Mouse (Mus musculus) liver, adult 2 months (tissue): Measurements from ENCODE around the gene Gm17662. TPM values are rescaled to one million over a fixed set of nuclear protein-coding genes. Genes with fewer than 3 reads are reported as not detected.

Experiments used
- DNase-seq: peaks from one replicate; pipeline ENCODE4 v3.0.0-alpha.2; 2011; ENCODE audit warnings: low read depth, low spot score; ENCODE audit errors: extremely low read depth
- H3K27ac ChIP-seq: fragments of 200-500 bp; replicated peaks from 2 replicates; pipeline ENCODE4 v1.5.1; 2012; ENCODE audit warnings: low read depth, mild to moderate bottlenecking, control low read depth, inconsistent platforms, low read length; ENCODE audit not compliant: insufficient read depth
- H3K27me3 ChIP-seq: fragments of 200-500 bp; 2 replicates; pipeline ENCODE4 v1.6.1; 2012; ENCODE audit warnings: mild to moderate bottlenecking, moderate library complexity, low read length, inconsistent platforms; ENCODE audit not compliant: control insufficient read depth, insufficient read depth
- H3K36me3 ChIP-seq: fragments of 200-500 bp; 2 replicates; pipeline ENCODE4 v1.6.1; 2012; ENCODE audit warnings: low read length, inconsistent platforms; ENCODE audit not compliant: control insufficient read depth, insufficient read depth
- H3K4me1 ChIP-seq: fragments of 200-500 bp; 2 replicates; pipeline ENCODE4 v1.6.1; 2011; ENCODE audit warnings: low read length; ENCODE audit not compliant: control insufficient read depth, insufficient read depth
- H3K4me3 ChIP-seq: fragments of 200-500 bp; 2 replicates; pipeline ENCODE4 v1.5.1; 2011; ENCODE audit warnings: low read depth, mild to moderate bottlenecking, control low read depth, low read length, moderate library complexity; ENCODE audit not compliant: insufficient read depth
- H3K79me2 ChIP-seq: fragments of 200-500 bp; 2 replicates; pipeline ENCODE4 v1.6.1; 2012; ENCODE audit warnings: inconsistent platforms, mild to moderate bottlenecking, low read length, moderate library complexity; ENCODE audit not compliant: control insufficient read depth, insufficient read depth
- H3K9ac ChIP-seq: fragments of 200-500 bp; 2 replicates; pipeline ENCODE4 v1.6.1; 2012; ENCODE audit warnings: low read depth, mild to moderate bottlenecking, control low read depth, inconsistent platforms, low read length
- CTCF ChIP-seq: fragments of 200-500 bp; IDR thresholded peaks from 2 replicates; pipeline ENCODE4 v1.5.1; 2011; ENCODE audit warnings: low read depth, low read length, control low read depth
- POLR2A ChIP-seq: fragments of 200-500 bp; IDR thresholded peaks from 2 replicates; pipeline ENCODE4 v1.6.1; 2011; ENCODE audit warnings: low read length, control low read depth; ENCODE audit not compliant: insufficient read depth; ENCODE audit errors: extremely low read depth
- WGBS: fragments of 180-500 bp; shearing (Covaris S2); methylation state at CpG from one replicate; pipeline ENCODE4 v1.1.7; 2018; 5-methylcytosine and 5-hydroxymethylcytosine counted together
- polyA plus RNA-seq: library from polyadenylated mRNA; depleted of rRNA; stranded (reverse); fragments of >200 nt; gene quantifications from 2 replicates; pipeline ENCODE4 v1.2.3, GENCODE M21; 2012; rRNA removed
- total RNA-seq: library from RNA; depleted of rRNA; stranded (reverse); fragments of >200 nt; gene quantifications from 2 replicates; pipeline ENCODE4 v1.2.3, GENCODE M21; 2014; rRNA removed

The Gm17662 gene
- total and polyA plus RNA-seq, 2 experiments = not detected

- DNase-seq = peak; percentile 61
- Histone ChIP-seq H3K79me2 (no peaks in the 10 kb centered on the region), H3K4me3 (no peak overlapping the region), H3K9ac (no peak overlapping the region), H3K36me3 (no peaks in the 10 kb centered on the region), H3K27ac (no peak overlapping the region), H3K27me3 (no peaks in the 10 kb centered on the region), H3K4me1 (peaks cover 4% of the 10 kb centered on the region; the same call in 1 of the 2 replicates)
- WGBS = 50% methylated on average over 7 of the region's 7 CpGs
- TF ChIP-seq CTCF (no peak), POLR2A (no peak)
Observed at GRCm38 (mm10) chr4:104891708-104892107, 34.6 kb downstream of the Gm17662 start.

GRCm38 (mm10) chr4:104893588-104893987 is 36.5 kb downstream of the Gm17662 start:
- Histone ChIP-seq H3K4me1 (peaks cover 4% of the 10 kb centered on the region; the same call in 1 of the 2 replicates), H3K36me3 (no peaks in the 10 kb centered on the region), H3K9ac (no peak overlapping the region), H3K79me2 (no peaks in the 10 kb centered on the region), H3K27me3 (no peaks in the 10 kb centered on the region), H3K27ac (no peak overlapping the region), H3K4me3 (no peak overlapping the region)
- TF ChIP-seq CTCF (no peak), POLR2A (no peak)
- WGBS = 55% methylated on average over 5 of the region's 5 CpGs
- no peak for DNase-seq

GRCm38 (mm10) chr4:104894004-104894734 is 37.0 kb downstream of the Gm17662 start:
- peaks cover 4% of the 10 kb centered on the region; the same call in 1 of the 2 replicates for H3K4me1 ChIP-seq
- H3K9ac ChIP-seq = no peak overlapping the region
- DNase-seq = peak; percentile 60
- H3K27me3 ChIP-seq = no peaks in the 10 kb centered on the region
- H3K36me3 ChIP-seq = no peaks in the 10 kb centered on the region
- TF ChIP-seq POLR2A = no peak
- peak; percentile 72 for TF ChIP-seq CTCF
- 59% methylated on average over 13 of the region's 13 CpGs for WGBS
- no peaks in the 10 kb centered on the region for H3K79me2 ChIP-seq
- H3K27ac ChIP-seq = no peak overlapping the region
- no peak overlapping the region for H3K4me3 ChIP-seq

- WGBS = 81% methylated on average over 2 of the region's 2 CpGs
- no peaks in the 10 kb centered on the region for H3K27me3 ChIP-seq
- DNase-seq = no peak
- no peaks in the 10 kb centered on the region for H3K79me2 ChIP-seq
- H3K27ac ChIP-seq = no peak overlapping the region
- H3K9ac ChIP-seq = no peak overlapping the region
- H3K4me1 ChIP-seq = no peaks in the 10 kb centered on the region
- H3K36me3 ChIP-seq = no peaks in the 10 kb centered on the region
- H3K4me3 ChIP-seq = no peak overlapping the region
- TF ChIP-seq POLR2A (no peak), CTCF (no peak)
Observed at GRCm38 (mm10) chr4:104902836-104903235, 45.7 kb downstream of the Gm17662 start.

- H3K4me1 ChIP-seq = no peaks in the 10 kb centered on the region
- no peak overlapping the region for H3K4me3 ChIP-seq
- H3K36me3 ChIP-seq = no peaks in the 10 kb centered on the region
- no peaks in the 10 kb centered on the region for H3K79me2 ChIP-seq
- H3K27me3 ChIP-seq = no peaks in the 10 kb centered on the region
- WGBS = 93% methylated on average over 6 of the region's 6 CpGs
- no peak for TF ChIP-seq CTCF
- TF ChIP-seq POLR2A = no peak
- no peak overlapping the region for H3K9ac ChIP-seq
- H3K27ac ChIP-seq = no peak overlapping the region
- no peak for DNase-seq
Observed at GRCm38 (mm10) chr4:104905049-104905448, 47.9 kb downstream of the Gm17662 start.

Other genes starting within 250 kb of the Gm17662 start
- gene C8b, start 91.0 kb upstream of the Gm17662 start, total RNA-seq = 244 and 263 TPM in 2 replicates
- gene C8b, start 91.0 kb upstream of the Gm17662 start, polyA plus RNA-seq = 62.9 and 83.5 TPM in 2 replicates
- 231 and 250 TPM in 2 replicates for gene C8a, start 19.1 kb downstream of the Gm17662 start, total RNA-seq
- gene C8a, start 19.1 kb downstream of the Gm17662 start, polyA plus RNA-seq = 56.6 and 71.3 TPM in 2 replicates
- 2.9 and 3.8 TPM in 2 replicates for gene Fyb2, start 56.1 kb downstream of the Gm17662 start, total RNA-seq
- 0.87 and 0.93 TPM in 2 replicates for gene Fyb2, start 56.1 kb downstream of the Gm17662 start, polyA plus RNA-seq